In genomic region chr9:41108324-41109180, GRCm38 (mm10) we compare ENCODE assay signal across 8 mouse cellular contexts. TPM values are rescaled to one million over a fixed set of nuclear protein-coding genes. Genes with fewer than 3 reads are reported as not detected.
DNase-seq lines count a peak whose midpoint lies in the region; ATAC-seq lines count a peak whose summit lies in the region.

No protein-coding gene starts in this region.

- peak; percentile 28 to 61 for DNase-seq in adrenal gland, adult (ENCODE audit: inconsistent age in 2 of 2, low spot score in 1 of 2)
- DNase-seq in adrenal gland, postnatal 10 days, result no peak
- peak; percentile 24 for DNase-seq in NIH3T3 (ENCODE audit: low read depth)
- DNase-seq in frontal cortex, postnatal 36 days (ENCODE audit: low spot score in 2 of 2), result peak; percentile 43 to 72
- DNase-seq in kidney, adult 8-10 months, result peak; percentile 53 to 64
- DNase-seq in left cerebral cortex, postnatal 25 days (ENCODE audit: low spot score in 2 of 2), result peak; percentile 43 to 83
- peak; percentile 62 for DNase-seq in right cerebral cortex, postnatal 25 days

- ATAC-seq in erythroblast, adult 5-6 weeks (replicated peaks; ENCODE audit: low FRiP score, poor library complexity, severe bottlenecking), result no peak

- intact Hi-C loops in left cerebral cortex, postnatal 25 days (cut with DNase I), result no loop called here

RNA-seq across cellular contexts. Expression of gene Ubash3b, which starts 52.9 kb away (rescaled TPM):
- 1 to 10 TPM; 3.0 to 5.4 TPM for total RNA-seq in adrenal gland, postnatal 10 days (2021)
- total RNA-seq in left cerebral cortex, postnatal 25 days (2021), result 10 to 100 TPM; 23.9 to 26.1 TPM
- total RNA-seq in erythroblast, adult 5-6 weeks (2015; ENCODE audit: low replicate concordance), result 1.9 and 3.1 TPM in 2 replicates
- 2.9 and 9.2 TPM in 2 replicates for total RNA-seq in erythroblast, adult 5-6 weeks (2017; ENCODE audit: low replicate concordance)
